Mouse (Mus musculus): Measurements from ENCODE around the gene Spint1.

Gene Spint1

DNA sequence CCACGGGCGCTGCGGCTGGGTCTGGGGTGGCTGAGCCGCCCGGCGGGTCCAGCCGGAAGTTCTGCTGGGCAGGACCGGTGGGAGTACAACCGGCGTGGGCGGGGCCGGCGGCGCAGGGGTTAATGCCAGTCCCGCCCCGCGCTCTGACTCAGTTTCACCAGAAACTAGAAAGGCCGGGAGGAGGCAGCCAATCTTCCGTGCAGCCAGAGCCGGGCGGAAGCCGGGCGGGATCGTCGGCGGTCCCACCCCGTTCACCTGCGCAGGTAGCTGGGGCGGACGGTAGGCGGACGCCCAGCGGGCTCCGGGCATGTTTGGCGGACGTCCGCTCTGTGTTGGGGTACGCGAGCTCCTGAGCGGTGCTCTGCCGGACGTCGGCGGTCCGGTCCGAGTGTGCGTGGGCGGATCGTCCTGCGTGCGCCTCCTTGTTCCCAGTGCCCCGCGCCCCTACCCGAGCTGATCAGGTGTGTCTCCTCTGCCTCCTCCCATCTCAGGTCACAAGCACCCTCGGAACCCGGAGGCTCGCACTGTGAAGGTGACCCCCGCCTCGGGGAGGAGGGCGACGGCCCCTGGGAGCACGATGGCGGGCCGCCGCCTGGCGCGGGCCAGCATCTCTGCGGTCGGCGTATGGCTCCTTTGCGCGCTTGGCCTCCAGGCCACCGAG is at the start of gene Spint1:
Gene Spint1, plus strand, starts transcription at position 153 of the 661 bp plus-strand sequence.
- DNase-seq: peak; percentile 82

- DNase-seq: peak; percentile 90
Observed at GRCm38 (mm10) chr2:119189029-119189710, 48.0 kb upstream of the Spint1 start.

DNA sequence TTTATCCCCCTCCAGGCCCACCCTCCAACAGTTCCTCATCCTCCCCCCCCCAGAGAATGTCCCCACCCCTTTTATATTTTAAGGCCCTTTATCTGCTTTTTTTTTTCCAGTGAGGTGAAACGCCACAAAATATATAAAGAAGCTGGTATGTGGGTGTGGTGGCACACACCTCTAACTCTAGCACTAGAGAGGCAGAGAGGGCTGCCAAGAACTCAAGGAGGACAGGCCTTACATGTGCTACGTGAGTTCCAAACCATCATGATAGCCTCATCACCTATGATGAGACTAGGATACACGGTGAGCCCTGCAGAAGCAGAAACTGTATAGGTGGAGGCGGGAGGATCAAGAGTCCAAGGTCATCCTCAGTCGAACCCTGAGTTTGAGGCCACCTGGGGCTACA is 46.2 kb upstream of the Spint1 start:
- DNase-seq: no peak

DNA sequence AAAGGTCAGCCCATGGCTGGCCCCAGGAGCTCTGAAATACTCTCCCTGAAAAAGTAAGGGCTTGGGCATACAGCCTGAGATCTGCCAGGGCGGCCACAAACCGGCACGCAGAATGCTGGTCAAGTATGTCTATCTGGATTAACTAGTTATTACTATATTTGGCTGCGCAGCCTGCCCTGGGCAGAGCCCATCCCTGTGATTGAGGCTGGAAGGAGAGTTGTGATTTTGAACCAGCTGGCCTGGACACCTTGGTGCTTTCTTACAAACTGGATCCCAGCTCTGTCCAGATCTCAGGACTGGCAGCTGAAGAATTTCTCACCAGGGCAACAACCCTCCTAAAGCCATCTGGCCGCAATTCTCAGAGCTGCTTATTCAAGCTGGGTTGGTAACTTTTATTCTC is 43.0 kb upstream of the Spint1 start:
- DNase-seq: no peak

- DNase-seq: no peak
Observed at GRCm38 (mm10) chr2:119196316-119197108, 40.6 kb upstream of the Spint1 start.

- no peak for DNase-seq
Observed at GRCm38 (mm10) chr2:119197493-119197892, 39.7 kb upstream of the Spint1 start.

DNA sequence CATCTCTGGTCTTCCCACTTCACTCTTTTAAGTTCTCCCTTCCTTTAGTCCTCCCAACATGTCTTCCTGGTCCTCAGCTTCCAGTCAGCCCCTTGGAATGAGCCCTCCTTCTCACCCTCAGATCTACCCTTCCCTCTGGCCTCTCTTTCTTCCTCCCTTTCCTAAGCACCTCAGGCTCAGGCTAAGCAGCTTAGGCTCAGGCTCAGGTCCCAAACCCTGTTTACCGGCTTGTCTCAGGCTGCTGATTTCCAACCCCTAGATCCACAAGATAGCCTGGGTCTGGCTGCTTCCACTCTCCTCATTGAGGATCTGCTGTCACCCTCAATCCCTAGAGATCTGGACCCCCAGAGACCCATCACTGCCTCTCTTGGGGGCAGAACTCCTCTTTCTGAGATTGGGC is 39.1 kb upstream of the Spint1 start:
- DNase-seq: no peak

GRCm38 (mm10) chr2:119198934-119199333 is 38.2 kb upstream of the Spint1 start:
- no peak for DNase-seq

- peak; percentile 26 for DNase-seq
Observed at GRCm38 (mm10) chr2:119202914-119203453, 34.2 kb upstream of the Spint1 start.

GRCm38 (mm10) chr2:119203871-119204460 is 33.2 kb upstream of the Spint1 start:
- no peak for DNase-seq

- no peak for DNase-seq
Observed at GRCm38 (mm10) chr2:119207961-119208343, 29.2 kb upstream of the Spint1 start.

GRCm38 (mm10) chr2:119208344-119209175 is 28.6 kb upstream of the Spint1 start, which contains the start of the genes Zfyve19 and Dnajc17:
Gene Zfyve19 (plus strand): TSS chr2:119208617.
Gene Dnajc17 (minus strand): TSS chr2:119208795.
- peak; percentile 96 for DNase-seq

- no peak for DNase-seq
Observed at GRCm38 (mm10) chr2:119209176-119209507, 28.0 kb upstream of the Spint1 start.

DNA sequence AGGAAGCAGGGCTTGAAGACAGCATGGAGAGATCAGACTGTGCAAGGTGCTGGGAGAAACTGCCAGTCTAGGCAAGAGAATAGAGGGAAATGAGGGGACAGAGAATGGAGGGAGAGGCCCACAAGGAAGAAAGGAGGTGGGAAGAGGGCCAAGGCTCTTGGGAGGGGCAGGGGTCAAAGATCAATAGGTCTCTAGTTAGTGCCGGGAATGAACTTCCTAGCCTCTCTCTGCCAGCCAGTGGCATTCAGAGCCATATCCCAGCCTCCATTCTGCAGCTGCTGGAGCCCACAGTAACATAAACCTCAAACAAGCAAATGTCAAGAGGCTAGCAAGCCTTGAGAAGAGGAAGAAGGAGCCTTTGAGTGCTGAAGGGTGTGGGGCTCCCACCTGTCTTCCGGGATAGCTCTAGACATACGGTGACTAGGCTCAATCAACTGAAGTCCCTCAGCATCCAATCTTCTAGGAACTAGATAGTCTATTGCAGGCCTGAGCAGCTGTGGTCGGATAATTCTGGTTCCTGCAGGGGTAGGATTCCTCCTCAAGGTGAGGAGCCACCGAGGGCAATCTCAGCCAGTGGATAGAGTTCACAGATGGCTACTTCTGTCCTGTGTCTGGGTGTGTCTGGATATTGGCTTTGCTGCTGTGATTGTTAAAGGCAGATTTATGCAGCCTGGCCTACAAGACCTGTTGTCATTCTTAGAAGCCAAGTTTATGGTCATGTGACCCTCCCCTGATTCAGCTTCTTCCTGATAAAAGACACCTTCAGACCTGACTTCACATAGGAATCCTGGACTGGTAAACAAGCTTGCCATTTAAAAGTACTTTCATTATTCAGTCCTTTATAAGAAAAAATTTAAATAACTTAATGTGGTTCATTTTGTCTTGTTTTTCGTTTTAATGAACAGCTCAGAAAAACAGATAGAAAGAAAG is 7.1 kb upstream of the Spint1 start, which contains the start of gene Ppp1r14d:
Gene Ppp1r14d, minus strand, starts transcription at position 132 of the 930 bp plus-strand sequence.
- DNase-seq: peak; percentile 63

DNA sequence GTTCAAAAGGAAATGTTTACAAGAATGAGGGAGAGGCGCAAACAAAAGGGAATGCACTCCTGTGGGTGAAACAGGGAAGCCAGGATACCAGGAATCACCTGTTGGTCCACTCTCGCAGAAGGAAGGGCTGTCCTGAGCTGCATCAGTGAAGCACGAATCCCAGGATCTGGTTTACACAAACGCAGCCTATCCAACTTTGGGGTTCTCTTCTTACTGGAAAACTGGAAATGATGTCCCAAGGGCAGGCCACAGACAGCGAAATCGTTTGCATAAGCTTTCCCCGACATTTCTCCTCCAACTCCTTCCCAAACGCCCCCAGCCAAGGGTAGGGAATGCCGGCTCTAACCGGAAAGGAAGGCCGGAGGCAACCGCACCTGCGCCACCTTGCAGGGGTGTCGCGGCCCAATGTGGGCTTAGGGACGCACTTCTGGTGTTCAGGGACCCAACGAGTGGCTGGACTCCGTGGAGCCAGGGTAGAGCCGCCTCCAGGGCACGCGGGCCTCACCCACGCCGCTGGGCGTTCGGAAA is 416 bp upstream of the Spint1 start:
- no peak for DNase-seq

- no peak for DNase-seq
Observed at GRCm38 (mm10) chr2:119237871-119238220, 684 bp downstream of the Spint1 start.

- peak; percentile 55 for DNase-seq
Observed at GRCm38 (mm10) chr2:119238671-119239070, 1.5 kb downstream of the Spint1 start.

DNA sequence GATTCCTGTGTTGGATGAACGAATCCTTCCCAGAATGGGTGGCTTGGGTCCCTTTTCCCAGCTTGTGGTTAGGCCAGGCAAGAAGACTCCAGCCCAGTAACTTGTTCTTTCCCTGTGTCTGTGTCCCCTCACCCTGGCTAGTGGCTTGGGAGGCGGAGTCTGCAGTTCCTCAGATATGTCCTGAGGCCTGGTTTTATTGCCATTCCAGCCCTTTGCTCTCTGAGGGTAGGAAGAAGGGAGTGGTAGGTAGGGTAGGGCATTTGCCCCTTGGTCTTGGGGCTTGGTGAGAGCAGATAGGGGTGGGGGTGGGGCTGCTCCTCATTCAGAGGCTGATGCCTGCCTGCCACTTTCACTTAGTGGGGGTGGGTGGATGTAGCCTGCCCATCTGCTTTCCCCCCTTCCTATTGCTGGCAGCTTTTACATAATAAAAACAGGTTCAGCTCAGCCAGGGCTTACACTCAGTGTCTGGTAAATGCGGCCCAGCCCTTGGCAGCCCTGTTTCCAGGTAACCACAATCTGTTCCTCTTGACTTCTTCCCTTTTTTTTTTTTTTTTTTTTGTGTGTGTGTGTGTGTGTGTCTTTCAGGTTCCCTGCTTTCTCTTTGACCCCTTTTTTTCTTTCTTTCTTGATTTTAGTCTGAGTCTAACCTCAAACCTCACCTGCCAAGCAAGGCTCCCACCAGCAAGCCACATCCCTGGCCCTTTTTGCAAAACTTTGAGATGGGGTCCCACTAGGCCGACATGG is 3.1 kb downstream of the Spint1 start:
- DNase-seq: peak; percentile 23

- no peak for DNase-seq
Observed at GRCm38 (mm10) chr2:119240819-119241186, 3.6 kb downstream of the Spint1 start.

DNA sequence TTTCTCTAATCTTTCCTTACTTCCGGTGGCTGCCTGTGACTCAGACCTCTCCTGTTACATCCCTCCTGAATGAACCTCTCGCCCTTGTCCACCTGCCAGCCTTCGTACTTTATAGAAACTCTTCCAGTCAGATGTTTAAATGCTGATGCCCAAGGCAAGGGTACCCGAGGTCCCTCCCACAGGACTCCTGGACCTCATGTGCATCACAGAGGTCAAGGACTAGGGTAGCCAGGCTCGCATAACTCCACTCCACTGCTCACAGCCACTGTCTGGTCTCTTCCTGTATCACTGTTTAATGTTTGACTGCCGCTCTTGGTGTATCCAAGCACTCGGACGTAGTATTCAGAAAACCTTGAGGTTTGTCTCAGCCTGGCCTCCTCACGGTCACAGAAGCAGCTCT is 5.4 kb downstream of the Spint1 start:
- peak; percentile 53 for DNase-seq

Measured in kidney, adult 18-20 months (tissue).